Mouse (Mus musculus): ENCODE measurements around the gene Creld2.

GRCm38 (mm10) chr15:88823376-88823775 lies 3.9 kb downstream of the Creld2 start:
- TF ChIP-seq POLR2A (IDR thresholded peaks at IDR 0.05; ENCODE audit: insufficient read depth, low read depth, low read length), result no peak
- no peak for TF ChIP-seq CTCF (IDR thresholded peaks at IDR 0.05)
- TF ChIP-seq EP300 (IDR thresholded peaks at IDR 0.05; ENCODE audit: insufficient read depth, low read depth, low read length), result no peak
